Comparison of ENCODE assay signal across 28 mouse cellular contexts in genomic region chr1:193251386-193251785, GRCm38 (mm10). TPM values are rescaled to one million over a fixed set of nuclear protein-coding genes. Genes with fewer than 3 reads are reported as not detected.
DNase-seq lines count a peak whose midpoint lies in the region; ATAC-seq and TF ChIP-seq lines count a peak whose summit lies in the region.
"Had no signal": no experiment of that assay in that cellular context is flagged by ENCODE, and none has a peak within 500 bp of the region (broad histone marks: within the 10 kb centered on the region; RNA-seq: fewer than 3 reads in every experiment).

No protein-coding gene starts in this region.

- ATAC-seq in Patski = peak; percentile 60
- ATAC-seq: activated CD4-positive, CD25-positive, alpha-beta regulatory T cell, adult 4 months had no signal

- in situ Hi-C loops in Patski (cut with MboI; ENCODE audit: low pct_unique_long_range_greater_than_20kb) = loop anchor here (5.0 kb wide), 1 partner anchor 76 kb away; no protein-coding TSS in a partner anchor

- intact Hi-C loops in gastrocnemius, adult 2 months (cut with DNase I) = loop anchor here (5.0 kb wide), 1 partner anchor 44 kb away; the partner anchor contains the start of gene Lamb3

- DNase-seq in gastrocnemius, adult 2 months = peak; percentile 40
- no peak for DNase-seq in gastrocnemius, postnatal 4 days (ENCODE audit: low spot score in 2 of 2)
- peak; percentile 65 to 72 for DNase-seq in kidney, adult 8-10 months
- no peak for DNase-seq in kidney, postnatal 4 days
- no peak for DNase-seq in Patski (ENCODE audit: low read depth, low spot score)
- DNase-seq in kidney, postnatal 14 days = peak; percentile 55
- DNase-seq in cerebellum, adult 8-10 months = no peak
- no peak for DNase-seq in left cerebral cortex, adult 9 months (ENCODE audit: low spot score in 2 of 2)
- DNase-seq: adrenal gland, postnatal 10 days; cerebellum, adult 18-20 months; cerebellum, postnatal 36 days; embryo, embryonic 11 days; heart, postnatal 4 days; lung, postnatal 4 days; midbrain, embryonic 14.5 days had no signal

- no peak overlapping the region for H3K4me3 ChIP-seq in gastrocnemius, adult 2 months
- H3K4me3 ChIP-seq: embryonic facial prominence, embryonic 13.5 days; erythroblast, embryonic 14.5 days; forebrain, embryonic 12.5 days; hindbrain, embryonic 15.5 days; layer of hippocampus, adult 2 months; limb, embryonic 12.5 days; lung, embryonic 15.5 days had no signal

- no peak overlapping the region for H3K27ac ChIP-seq in gastrocnemius, adult 2 months
- H3K27ac ChIP-seq: embryonic facial prominence, embryonic 13.5 days; forebrain, embryonic 12.5 days; hindbrain, embryonic 15.5 days; layer of hippocampus, adult 2 months; limb, embryonic 12.5 days; liver, embryonic 14.5 days; lung, embryonic 15.5 days; stomach, postnatal 0 days had no signal

- TF ChIP-seq CTCF in gastrocnemius, adult 2 months (IDR thresholded peaks at IDR 0.05) = no peak
- TF ChIP-seq CTCF in Patski (IDR thresholded peaks at IDR 0.05) = no peak

- no peaks in the 10 kb centered on the region for H3K27me3 ChIP-seq in Patski
- H3K27me3 ChIP-seq: embryonic facial prominence, embryonic 13.5 days; forebrain, embryonic 12.5 days; hindbrain, embryonic 15.5 days; limb, embryonic 12.5 days; lung, embryonic 15.5 days had no signal

- CTCF ChIA-PET in Patski (lab: Charles Lee) = interaction anchor here (3.2 kb wide), 1 partner anchor 72 kb away, joined by 9 read pairs; no protein-coding TSS in a partner anchor

- POLR2A ChIA-PET in Patski (lab: Charles Lee) = no interaction called here

RNA-seq across cellular contexts. Expression of gene Hsd11b1, which starts 12.5 kb away (rescaled TPM):
- 1 to 10 TPM; 5.8 to 7.0 TPM for total RNA-seq in gastrocnemius, adult 2 months (2021)
- 1 to 10 TPM; 3.7 to 3.9 TPM for total RNA-seq in gastrocnemius, postnatal 4 days (2021)
- polyA plus RNA-seq in Patski (2021) = 0.19 TPM
- total RNA-seq: megakaryocyte-erythroid progenitor cell, adult 5-6 weeks had no signal
- polyA plus RNA-seq: erythroblast, embryonic 14.5 days; forebrain, embryonic 12.5 days; G1E; neural tube, embryonic 11.5 days had no signal

RNA-seq across cellular contexts. Expression of gene G0s2, which starts 21.6 kb away (rescaled TPM):
- 10 to 100 TPM; 18.7 to 29.3 TPM for total RNA-seq in gastrocnemius, adult 2 months (2021)
- 10 to 100 TPM; 45.2 to 61.4 TPM for total RNA-seq in gastrocnemius, postnatal 4 days (2021)
- polyA plus RNA-seq in Patski (2021) = not detected
- total RNA-seq: G1E; megakaryocyte-erythroid progenitor cell, adult 5-6 weeks had no signal
- polyA plus RNA-seq: G1E had no signal

RNA-seq across cellular contexts. Expression of gene Lamb3, which starts 43.9 kb away (rescaled TPM):
- 1 to 10 TPM; 3.7 to 5.4 TPM for total RNA-seq in gastrocnemius, adult 2 months (2021)
- 1 to 10 TPM; 2.0 to 4.5 TPM for total RNA-seq in gastrocnemius, postnatal 4 days (2021)
- 0.17 TPM for polyA plus RNA-seq in Patski (2021)
- total RNA-seq: megakaryocyte-erythroid progenitor cell, adult 5-6 weeks had no signal
- polyA plus RNA-seq: erythroblast, embryonic 14.5 days had no signal

RNA-seq across cellular contexts. Expression of gene Traf3ip3, which starts 49.9 kb away (rescaled TPM):
- 1 to 10 TPM in 1 of 2 experiments, under 1 TPM in 1; 0.48 to 1.2 TPM for total RNA-seq in gastrocnemius, adult 2 months (2021)
- 10 to 100 TPM; 77.1 to 86.9 TPM for total RNA-seq in gastrocnemius, postnatal 4 days (2021)
- polyA plus RNA-seq in Patski (2021) = not detected
- polyA plus RNA-seq: erythroblast, embryonic 14.5 days had no signal

Comparison
In these comparisons a context has a peak if more than half of its experiments do, and no peak if none do; other contexts are left out.
1. DNase-seq: peak in gastrocnemius, adult 2 months (single experiment), kidney, adult 8-10 months (2 of 2) and kidney, postnatal 14 days (single experiment); none in gastrocnemius, postnatal 4 days (0 of 2), kidney, postnatal 4 days (0 of 2), Patski (single experiment), cerebellum, adult 8-10 months (single experiment) and left cerebral cortex, adult 9 months (0 of 2).